Mouse (Mus musculus) central nervous system, embryonic 18 days (tissue): ENCODE data around the gene Fbxo33. TPM values are rescaled to one million over a fixed set of nuclear protein-coding genes. Genes with fewer than 3 reads are reported as not detected.

Source experiments
- polyA plus RNA-seq: library from polyadenylated mRNA; depleted of rRNA; stranded (reverse); fragments of >200 nt; gene quantifications from 2 replicates; pipeline ENCODE4 v1.2.3, GENCODE M21; 2012; rRNA removed

The Fbxo33 gene
- 16.6 and 16.8 TPM in 2 replicates for polyA plus RNA-seq

GRCm38 (mm10) chr12:59219325-59220225 is at the start of gene Fbxo33:
TSS of gene Fbxo33 (minus strand) at chr12:59219725.

Other genes starting within 250 kb of the Fbxo33 start
- gene Sec23a, start 207.7 kb downstream of the Fbxo33 start, polyA plus RNA-seq: 73.9 and 74.0 TPM in 2 replicates
- 7.7 and 8.7 TPM in 2 replicates for gene Gemin2, start 206.3 kb downstream of the Fbxo33 start, polyA plus RNA-seq
- 156 and 167 TPM in 2 replicates for gene Trappc6b, start 158.3 kb downstream of the Fbxo33 start, polyA plus RNA-seq
- 84.4 and 88.0 TPM in 2 replicates for gene Pnn, start 152.8 kb downstream of the Fbxo33 start, polyA plus RNA-seq
- gene Mia2, start 123.9 kb downstream of the Fbxo33 start, polyA plus RNA-seq: 36.7 and 40.9 TPM in 2 replicates